Mouse (Mus musculus): Measurements from ENCODE around the gene Pltp.

- TF ChIP-seq CTCF (IDR thresholded peaks at IDR 0.05; ENCODE audit: low read depth, low read length), result no peak
- peak; percentile 43 for TF ChIP-seq POLR2A (IDR thresholded peaks at IDR 0.05; ENCODE audit: insufficient read depth, low read length)
Measured at GRCm38 (mm10) chr2:164874239-164874769, 16.8 kb upstream of the Pltp start.

Measured in ES-Bruce4 (cell line).